Mouse (Mus musculus): ENCODE measurements around the gene Col4a4. TPM values are rescaled to one million over a fixed set of nuclear protein-coding genes. Genes with fewer than 3 reads are reported as not detected.

Gene Col4a4
- total and polyA plus RNA-seq, 2 experiments: 0.06 to 0.18 TPM

- H3K27me3 ChIP-seq (ENCODE audit: control insufficient read depth, insufficient read depth, low read length): no peaks in the 10 kb centered on the region
- H3K27ac ChIP-seq (replicated peaks; ENCODE audit: insufficient read depth, low read depth, low read length): no peak overlapping the region
- H3K4me3 ChIP-seq (ENCODE audit: insufficient read depth, low read depth, low read length): no peak overlapping the region
- H3K79me2 ChIP-seq (ENCODE audit: control insufficient read depth, insufficient read depth, low read length): no peaks in the 10 kb centered on the region
- H3K4me1 ChIP-seq (ENCODE audit: control insufficient read depth, insufficient read depth, low read length): no peaks in the 10 kb centered on the region
- 95% methylated on average over 9 of the region's 9 CpGs for WGBS
- no peak for DNase-seq (ENCODE audit: extremely low read depth, low read depth, low spot score)
- no peak overlapping the region for H3K9ac ChIP-seq (ENCODE audit: low read depth, low read length)
- no peaks in the 10 kb centered on the region for H3K36me3 ChIP-seq (ENCODE audit: control insufficient read depth, insufficient read depth, low read length)
- TF ChIP-seq CTCF (IDR thresholded peaks at IDR 0.05; ENCODE audit: low read depth, low read length): no peak
- no peak for TF ChIP-seq POLR2A (IDR thresholded peaks at IDR 0.05; ENCODE audit: extremely low read depth, insufficient read depth, low read length)
Observed at GRCm38 (mm10) chr1:82409271-82409670, 177.4 kb downstream of the Col4a4 start.

GRCm38 (mm10) chr1:82407786-82408185 is 178.9 kb downstream of the Col4a4 start:
- no peak for TF ChIP-seq POLR2A (IDR thresholded peaks at IDR 0.05; ENCODE audit: extremely low read depth, insufficient read depth, low read length)
- 93% methylated on average over 3 of the region's 3 CpGs for WGBS
- H3K4me1 ChIP-seq (ENCODE audit: control insufficient read depth, insufficient read depth, low read length): no peaks in the 10 kb centered on the region
- no peaks in the 10 kb centered on the region for H3K36me3 ChIP-seq (ENCODE audit: control insufficient read depth, insufficient read depth, low read length)
- DNase-seq (ENCODE audit: extremely low read depth, low read depth, low spot score): no peak
- H3K27ac ChIP-seq (replicated peaks; ENCODE audit: insufficient read depth, low read depth, low read length): no peak overlapping the region
- H3K9ac ChIP-seq (ENCODE audit: low read depth, low read length): no peak overlapping the region
- no peaks in the 10 kb centered on the region for H3K27me3 ChIP-seq (ENCODE audit: control insufficient read depth, insufficient read depth, low read length)
- H3K4me3 ChIP-seq (ENCODE audit: insufficient read depth, low read depth, low read length): no peak overlapping the region
- H3K79me2 ChIP-seq (ENCODE audit: control insufficient read depth, insufficient read depth, low read length): no peaks in the 10 kb centered on the region

Other genes starting within 250 kb of the Col4a4 start
- gene Col4a3, start 72 bp upstream of the Col4a4 start, total RNA-seq (2014; rRNA removed): 0.27 and 1.2 TPM in 2 replicates
- gene Col4a3, start 72 bp upstream of the Col4a4 start, polyA plus RNA-seq (2012; rRNA removed): 0.27 and 0.28 TPM in 2 replicates
- gene Mff, start 138.0 kb upstream of the Col4a4 start, total RNA-seq (2014; rRNA removed): 55.2 and 58.3 TPM in 2 replicates
- 32.4 and 38.1 TPM in 2 replicates for gene Mff, start 138.0 kb upstream of the Col4a4 start, polyA plus RNA-seq (2012; rRNA removed)
- not detected in 2 replicates for gene Tm4sf20, start 181.6 kb upstream of the Col4a4 start, total RNA-seq (2014; rRNA removed)
- not detected in 2 replicates for gene Tm4sf20, start 181.6 kb upstream of the Col4a4 start, polyA plus RNA-seq (2012; rRNA removed)
- gene Gm47791, start 184.4 kb upstream of the Col4a4 start, total RNA-seq (2014; rRNA removed): not detected in 2 replicates
- gene Gm47791, start 184.4 kb upstream of the Col4a4 start, polyA plus RNA-seq (2012; rRNA removed): not detected in 2 replicates